Comparison of ENCODE assay signal across 9 mouse cellular contexts in genomic region chr10:13429240-13429639, GRCm38 (mm10). TPM values are rescaled to one million over a fixed set of nuclear protein-coding genes. Genes with fewer than 3 reads are reported as not detected.
A peak's percentile ranks its signal among the peaks of the same experiment; 100 is the strongest.
DNase-seq lines count a peak whose midpoint lies in the region; ATAC-seq and TF ChIP-seq lines count a peak whose summit lies in the region.
"Had no signal": no experiment of that assay in that cellular context is flagged by ENCODE, and none has a peak within 500 bp of the region (broad histone marks: within the 10 kb centered on the region; RNA-seq: fewer than 3 reads in every experiment).

No protein-coding gene starts in this region.

- no peak overlapping the region for H3K9ac ChIP-seq in forebrain, postnatal 0 days
- no peak overlapping the region for H3K9ac ChIP-seq in hindbrain, embryonic 11.5 days (ENCODE audit: low read depth, low read length)
- H3K9ac ChIP-seq in midbrain, embryonic 15.5 days = no peak overlapping the region

- no peak for TF ChIP-seq CTCF in forebrain, postnatal 0 days (IDR thresholded peaks at IDR 0.05; ENCODE audit: low read depth)

- peak overlapping the region; percentile 80 for H3K27ac ChIP-seq in forebrain, embryonic 10.5 days
- no peak overlapping the region for H3K27ac ChIP-seq in forebrain, postnatal 0 days (ENCODE audit: low read depth, low read length)
- H3K27ac ChIP-seq in hindbrain, embryonic 11.5 days (ENCODE audit: low read depth, low read length) = no peak overlapping the region
- H3K27ac ChIP-seq in midbrain, embryonic 15.5 days = no peak overlapping the region

- H3K4me3 ChIP-seq in forebrain, embryonic 10.5 days = peak overlapping the region; percentile 16; the same call in 1 of the 2 replicates
- no peak overlapping the region for H3K4me3 ChIP-seq in forebrain, postnatal 0 days (ENCODE audit: low read depth, low read length)
- no peak overlapping the region for H3K4me3 ChIP-seq in hindbrain, embryonic 11.5 days (ENCODE audit: low read depth, low read length)
- no peak overlapping the region for H3K4me3 ChIP-seq in midbrain, embryonic 15.5 days

- H3K27me3 ChIP-seq in forebrain, embryonic 10.5 days (ENCODE audit: poor library complexity, severe bottlenecking) = 0 out of 2 replicates have a peak, but pooled peaks cover 7% of the 10 kb centered on the region
- no peaks in the 10 kb centered on the region for H3K27me3 ChIP-seq in forebrain, postnatal 0 days (ENCODE audit: insufficient read depth, low read length)
- no peaks in the 10 kb centered on the region for H3K27me3 ChIP-seq in hindbrain, embryonic 11.5 days (ENCODE audit: control insufficient read depth, insufficient read depth, low read length)
- no peaks in the 10 kb centered on the region for H3K27me3 ChIP-seq in midbrain, embryonic 15.5 days (replicated peaks)

- peaks cover 72% of the 10 kb centered on the region for H3K4me1 ChIP-seq in forebrain, embryonic 10.5 days
- no peaks in the 10 kb centered on the region for H3K4me1 ChIP-seq in forebrain, postnatal 0 days (ENCODE audit: insufficient read depth)
- no peaks in the 10 kb centered on the region for H3K4me1 ChIP-seq in hindbrain, embryonic 11.5 days (replicated peaks; ENCODE audit: control insufficient read depth, insufficient read depth, low read length)
- peaks cover 9% of the 10 kb centered on the region; the same call in 1 of the 2 replicates for H3K4me1 ChIP-seq in midbrain, embryonic 15.5 days

- H3K9me3 ChIP-seq in forebrain, embryonic 10.5 days = no peaks in the 10 kb centered on the region
- no peaks in the 10 kb centered on the region for H3K9me3 ChIP-seq in forebrain, postnatal 0 days (ENCODE audit: low read length)
- no peaks in the 10 kb centered on the region for H3K9me3 ChIP-seq in hindbrain, embryonic 11.5 days (ENCODE audit: control insufficient read depth, low read length)
- no peaks in the 10 kb centered on the region for H3K9me3 ChIP-seq in midbrain, embryonic 15.5 days

- no peak overlapping the region; the same call in 1 of the 2 replicates for H3K4me2 ChIP-seq in forebrain, postnatal 0 days (ENCODE audit: low read depth)
- no peak overlapping the region for H3K4me2 ChIP-seq in hindbrain, embryonic 11.5 days (replicated peaks; ENCODE audit: low read depth, low read length)
- peak overlapping the region; percentile 33 for H3K4me2 ChIP-seq in midbrain, embryonic 15.5 days

- 33% methylated on average over 13 of the region's 13 CpGs for WGBS in forebrain, embryonic 10.5 days
- 7% methylated on average over 13 of the region's 13 CpGs for WGBS in forebrain, postnatal 0 days
- 58% methylated on average over 13 of the region's 13 CpGs for WGBS in hindbrain, embryonic 11.5 days
- 15% methylated on average over 13 of the region's 13 CpGs for WGBS in midbrain, embryonic 15.5 days

- no peak for DNase-seq in forebrain, embryonic 10.5 days (ENCODE audit: extremely low spot score, low spot score)
- DNase-seq in forebrain, postnatal 0 days = no peak
- DNase-seq in embryo, embryonic 10.5 days (ENCODE audit: low spot score) = peak; percentile 50
- peak; percentile 39 for DNase-seq in hindbrain, embryonic 11.5 days (ENCODE audit: low spot score)
- no peak for DNase-seq in spleen, adult 12 weeks (ENCODE audit: low spot score)
- no peak for DNase-seq in right cerebral cortex, postnatal 14 days
- DNase-seq in B cell, adult 2 months = no peak

- no peak for ATAC-seq in forebrain, postnatal 0 days
- peak; percentile 70 for ATAC-seq in hindbrain, embryonic 11.5 days (ENCODE audit: low FRiP score)
- peak; percentile 57 for ATAC-seq in midbrain, embryonic 15.5 days (replicated peaks)

- H3K36me3 ChIP-seq in forebrain, embryonic 10.5 days (replicated peaks) = no peaks in the 10 kb centered on the region
- H3K36me3 ChIP-seq in forebrain, postnatal 0 days (ENCODE audit: insufficient read depth) = no peaks in the 10 kb centered on the region
- no peaks in the 10 kb centered on the region for H3K36me3 ChIP-seq in hindbrain, embryonic 11.5 days (ENCODE audit: control insufficient read depth, insufficient read depth, low read length)
- H3K36me3 ChIP-seq in midbrain, embryonic 15.5 days (replicated peaks) = no peaks in the 10 kb centered on the region

RNA-seq across cellular contexts. Expression of gene Phactr2, which starts 45.0 kb away (rescaled TPM):
- 13.4 and 14.2 TPM in 2 replicates for polyA plus RNA-seq in forebrain, embryonic 10.5 days (2016; fragmentation: Nextera tagmentation; extraction: Ambion mirVana)
- total RNA-seq in forebrain, postnatal 0 days (2014; rRNA removed) = 6.9 and 10.5 TPM in 2 replicates
- polyA plus RNA-seq in forebrain, postnatal 0 days (2015; fragmentation: Nextera tagmentation; extraction: Ambion mirVana) = 4.4 and 8.1 TPM in 2 replicates
- 13.1 and 17.5 TPM in 2 replicates for polyA plus RNA-seq in hindbrain, embryonic 11.5 days (2014; fragmentation: Nextera tagmentation; extraction: Ambion mirVana)
- 7.5 and 8.2 TPM in 2 replicates for polyA plus RNA-seq in midbrain, embryonic 15.5 days (2015; fragmentation: Nextera tagmentation; extraction: Ambion mirVana)
- polyA plus RNA-seq: C2C12 had no signal

Comparison
In these comparisons a context has a peak if more than half of its experiments do, and no peak if none do; other contexts are left out.
1. DNase-seq: peak in embryo, embryonic 10.5 days (single experiment) and hindbrain, embryonic 11.5 days (single experiment); none in forebrain, embryonic 10.5 days (single experiment), forebrain, postnatal 0 days (single experiment), spleen, adult 12 weeks (single experiment), right cerebral cortex, postnatal 14 days (single experiment) and B cell, adult 2 months (0 of 2).